Mouse (Mus musculus) mouse embryonic stem cell (cell line): ENCODE measurements around the gene Clic4.
"Not testable (repeated sequence)": the region's sequence is repeated elsewhere in the genome, so short reads cannot be mapped to it uniquely, and the experiment has no call there.

ENCODE experiments used
- in situ Hi-C, 2 experiments: fragments of 300-500 bp; cut with MboI; formaldehyde crosslinking; loops; 1 replicate in 1 of 2; 3 replicates in 1 of 2; pipeline ENCODE4 v1.14.3; 2019 to 2020; ENCODE audit warnings: low sequenced_read_pairs in 2 of 2, low pct_unique_long_range_greater_than_20kb in 1 of 2, mixed read lengths in 1 of 2; ENCODE audit not compliant: unreplicated experiment in 1 of 2

Gene Clic4

GRCm38 (mm10) chr4:135220641-135221040 is 52.0 kb downstream of the Clic4 start:
- in situ Hi-C loops = loop anchor here (5.0 to 10.0 kb wide), 2 partner anchors 94 to 97 kb away; no protein-coding TSS in a partner anchor

- in situ Hi-C loops = loop anchor here (5.0 to 10.0 kb wide), 2 partner anchors 95 to 98 kb away; no protein-coding TSS in a partner anchor
Measured at GRCm38 (mm10) chr4:135219652-135220051, 53.0 kb downstream of the Clic4 start.

GRCm38 (mm10) chr4:135209846-135210245 is 62.8 kb downstream of the Clic4 start:
- in situ Hi-C loops = loop anchor here in 1 of 2 experiments (10.0 kb wide), 1 partner anchor 265 kb away; no protein-coding TSS in a partner anchor

- in situ Hi-C loops = loop anchor here in 1 of 2 experiments (10.0 kb wide), 1 partner anchor 261 kb away; no protein-coding TSS in a partner anchor
Measured at GRCm38 (mm10) chr4:135205711-135206600, 66.7 kb downstream of the Clic4 start.

- in situ Hi-C loops = loop anchor here in 1 of 2 experiments (10.0 kb wide), 1 partner anchor 260 kb away; no protein-coding TSS in a partner anchor
Measured at GRCm38 (mm10) chr4:135205254-135205653, 67.4 kb downstream of the Clic4 start.

GRCm38 (mm10) chr4:135204666-135205065 is 67.9 kb downstream of the Clic4 start:
- in situ Hi-C loops = loop anchor here in 1 of 2 experiments (10.0 kb wide), 1 partner anchor 260 kb away; no protein-coding TSS in a partner anchor

- in situ Hi-C loops = loop anchor here in 1 of 2 experiments (10.0 kb wide), 1 partner anchor 259 kb away; no protein-coding TSS in a partner anchor
Measured at GRCm38 (mm10) chr4:135203806-135204560, 68.6 kb downstream of the Clic4 start.

- in situ Hi-C loops = loop anchor here in 1 of 2 experiments (10.0 kb wide), 1 partner anchor 258 kb away; no protein-coding TSS in a partner anchor
Measured at GRCm38 (mm10) chr4:135203279-135203678, 69.3 kb downstream of the Clic4 start.

- in situ Hi-C loops = loop anchor here in 1 of 2 experiments (10.0 kb wide), 1 partner anchor 257 kb away; no protein-coding TSS in a partner anchor
Measured at GRCm38 (mm10) chr4:135201771-135202170, 70.8 kb downstream of the Clic4 start.

- in situ Hi-C loops = no loop called here
Measured at GRCm38 (mm10) chr4:135197857-135198256, 74.8 kb downstream of the Clic4 start.

- in situ Hi-C loops = loop anchor here in 1 of 2 experiments (5.0 kb wide), 1 partner anchor 176 kb away; no protein-coding TSS in a partner anchor
Measured at GRCm38 (mm10) chr4:135192841-135193240, 79.8 kb downstream of the Clic4 start.

GRCm38 (mm10) chr4:135191604-135192003 is 81.0 kb downstream of the Clic4 start:
- in situ Hi-C loops = loop anchor here in 1 of 2 experiments (5.0 kb wide), 1 partner anchor 174 kb away; no protein-coding TSS in a partner anchor

- in situ Hi-C loops = loop anchor here in 1 of 2 experiments (5.0 kb wide), 1 partner anchor 174 kb away; no protein-coding TSS in a partner anchor
Measured at GRCm38 (mm10) chr4:135191185-135191584, 81.4 kb downstream of the Clic4 start.

- in situ Hi-C loops = loop anchor here in 1 of 2 experiments (5.0 kb wide), 1 partner anchor 173 kb away; no protein-coding TSS in a partner anchor
Measured at GRCm38 (mm10) chr4:135190364-135190763, 82.2 kb downstream of the Clic4 start.

GRCm38 (mm10) chr4:135189452-135190008 is 83.1 kb downstream of the Clic4 start:
- in situ Hi-C loops = loop anchor here in 1 of 2 experiments (5.0 kb wide), 1 partner anchor 172 kb away; no protein-coding TSS in a partner anchor

GRCm38 (mm10) chr4:135184277-135184676 is 88.3 kb downstream of the Clic4 start:
- in situ Hi-C loops = not testable (repeated sequence)

- in situ Hi-C loops = no loop called here
Measured at GRCm38 (mm10) chr4:135181819-135182218, 90.8 kb downstream of the Clic4 start.

GRCm38 (mm10) chr4:135179077-135179481 is 93.5 kb downstream of the Clic4 start:
- in situ Hi-C loops = no loop called here
